In the genomic region with DNA sequence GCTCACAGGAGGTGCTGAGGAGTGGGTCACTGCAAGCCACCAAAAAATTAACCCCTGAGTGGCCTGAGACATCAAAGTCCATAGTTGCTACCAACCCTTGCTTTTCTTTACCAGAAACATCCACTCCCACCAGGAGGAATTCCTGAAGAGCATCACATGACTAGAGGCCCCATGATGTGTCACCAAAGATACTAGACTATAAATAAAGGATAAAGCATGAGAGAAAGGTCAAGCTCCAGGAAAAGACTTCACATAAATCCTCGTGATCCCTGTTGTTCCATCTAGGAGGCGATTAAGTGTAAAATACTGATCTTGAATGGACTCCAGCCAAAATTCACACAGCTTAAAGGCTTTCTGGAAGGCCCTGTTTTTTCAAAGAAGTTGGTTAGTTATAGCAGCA, we compare ENCODE assay signal across 21 mouse cellular contexts.
DNase-seq lines count a peak whose midpoint lies in the region; ATAC-seq and TF ChIP-seq lines count a peak whose summit lies in the region.
"Had no signal": no experiment of that assay in that cellular context is flagged by ENCODE, and none has a peak within 500 bp of the region (broad histone marks: within the 10 kb centered on the region; RNA-seq: fewer than 3 reads in every experiment).

No protein-coding gene starts in this region.

- no peaks in the 10 kb centered on the region for H3K9me3 ChIP-seq in kidney, embryonic 16.5 days (ENCODE audit: low read length)
- H3K9me3 ChIP-seq: embryonic facial prominence, embryonic 12.5 days; forebrain, embryonic 12.5 days; heart, embryonic 12.5 days; hindbrain, embryonic 15.5 days had no signal

- no peaks in the 10 kb centered on the region for H3K4me1 ChIP-seq in kidney, adult 2 months (ENCODE audit: control insufficient read depth, insufficient read depth, low read length)
- 0 out of 2 replicates have a peak, but pooled peaks cover 3% of the 10 kb centered on the region for H3K4me1 ChIP-seq in kidney, embryonic 16.5 days (ENCODE audit: insufficient read depth, low read length)
- H3K4me1 ChIP-seq: embryonic facial prominence, embryonic 12.5 days; forebrain, embryonic 12.5 days; hindbrain, embryonic 15.5 days had no signal

- ATAC-seq in kidney, embryonic 16.5 days (ENCODE audit: low FRiP score, low TSS enrichment) = peak; percentile 77; the same call in 1 of the 2 replicates
- ATAC-seq: forebrain, embryonic 16.5 days had no signal

- H3K9ac ChIP-seq in kidney, embryonic 16.5 days (replicated peaks; ENCODE audit: low read length) = no peak overlapping the region
- H3K9ac ChIP-seq: embryonic facial prominence, embryonic 12.5 days; forebrain, embryonic 12.5 days; heart, embryonic 12.5 days; hindbrain, embryonic 15.5 days had no signal

- DNase-seq in embryo, embryonic 10 days (ENCODE audit: low spot score) = peak; percentile 11
- DNase-seq in embryo, embryonic 9.5 days (ENCODE audit: extremely low spot score) = no peak
- DNase-seq in kidney, adult 2 months = peak; percentile 51
- DNase-seq in kidney, postnatal 10 days = no peak
- no peak for DNase-seq in kidney, adult 11 months
- DNase-seq in kidney, postnatal 14 days = peak; percentile 40
- no peak for DNase-seq in liver
- DNase-seq: adrenal gland, adult 8-10 months; cerebellum, adult 11-12 months; cerebellum, adult 9-10 months; cerebellum, postnatal 25 days; gastrocnemius, postnatal 14 days; heart, adult 2 months; heart, postnatal 36 days had no signal

- H3K4me3 ChIP-seq in kidney, adult 2 months (ENCODE audit: insufficient read depth, low read depth, low read length) = no peak overlapping the region
- no peak overlapping the region for H3K4me3 ChIP-seq in kidney, embryonic 16.5 days (ENCODE audit: low read length)
- H3K4me3 ChIP-seq: embryonic facial prominence, embryonic 12.5 days; forebrain, embryonic 12.5 days; heart, adult 2 months; heart, embryonic 12.5 days; hindbrain, embryonic 15.5 days had no signal

- no peak for TF ChIP-seq POLR2A in kidney, adult 2 months (IDR thresholded peaks at IDR 0.05; ENCODE audit: low read depth, low read length)

- H3K27ac ChIP-seq in kidney, adult 2 months (ENCODE audit: insufficient read depth, low read depth, low read length) = no peak overlapping the region
- H3K27ac ChIP-seq in kidney, embryonic 16.5 days (ENCODE audit: low read length) = no peak overlapping the region
- H3K27ac ChIP-seq: embryonic facial prominence, embryonic 12.5 days; forebrain, embryonic 12.5 days; heart, adult 2 months; hindbrain, embryonic 15.5 days had no signal

- no peak overlapping the region for H3K4me2 ChIP-seq in kidney, embryonic 16.5 days (replicated peaks; ENCODE audit: low read depth, low read length)
- H3K4me2 ChIP-seq: embryonic facial prominence, embryonic 12.5 days; forebrain, embryonic 12.5 days; heart, embryonic 12.5 days; hindbrain, embryonic 15.5 days had no signal

- no peaks in the 10 kb centered on the region for H3K27me3 ChIP-seq in kidney, adult 2 months (replicated peaks; ENCODE audit: control insufficient read depth, insufficient read depth, low read length)
- H3K27me3 ChIP-seq in kidney, embryonic 16.5 days (ENCODE audit: insufficient read depth, low read length) = no peaks in the 10 kb centered on the region
- H3K27me3 ChIP-seq: CH12.LX; embryonic facial prominence, embryonic 12.5 days; forebrain, embryonic 12.5 days; heart, embryonic 12.5 days; hindbrain, embryonic 15.5 days had no signal

- WGBS in kidney, adult 2 months = 47% methylated on average over 2 of the region's 2 CpGs
- WGBS in kidney, embryonic 16.5 days = 16% methylated on average over 2 of the region's 2 CpGs

- no peak for TF ChIP-seq CTCF in kidney, adult 2 months (conservative IDR thresholded peaks at IDR 0.05; ENCODE audit: insufficient read depth, insufficient read length, low read depth, low read length)

- H3K36me3 ChIP-seq in kidney, adult 2 months (ENCODE audit: control insufficient read depth, insufficient read depth, low read length) = no peaks in the 10 kb centered on the region
- H3K36me3 ChIP-seq in kidney, embryonic 16.5 days (ENCODE audit: insufficient read depth, low read length) = no peaks in the 10 kb centered on the region
- H3K36me3 ChIP-seq: embryonic facial prominence, embryonic 12.5 days; forebrain, embryonic 12.5 days; heart, embryonic 12.5 days; hindbrain, embryonic 15.5 days had no signal

Comparison
In these comparisons a context has a peak if more than half of its experiments do, and no peak if none do; other contexts are left out.
1. DNase-seq: peak in embryo, embryonic 10 days (single experiment), kidney, adult 2 months (single experiment) and kidney, postnatal 14 days (single experiment); none in embryo, embryonic 9.5 days (single experiment), kidney, postnatal 10 days (single experiment), kidney, adult 11 months (single experiment) and liver (single experiment).